Mouse (Mus musculus) CH12.LX (cell line): ENCODE results near the gene Syce1. TPM values are rescaled to one million over a fixed set of nuclear protein-coding genes. Genes with fewer than 3 reads are reported as not detected.
A peak's percentile ranks its signal among the peaks of the same experiment; 100 is the strongest.

Source experiments
- DNase-seq: peaks from one replicate; pipeline ENCODE4 v3.0.0-alpha.2; 2013; ENCODE audit errors: extremely low read depth
- H3K27ac ChIP-seq: 2 replicates; pipeline ENCODE4 v1.5.1; 2012; ENCODE audit warnings: low read depth, mild to moderate bottlenecking, control low read depth, moderate library complexity; ENCODE audit not compliant: insufficient read depth
- H3K27me3 ChIP-seq: replicated peaks from 2 replicates; pipeline ENCODE3; 2012; ENCODE audit warnings: inconsistent platforms
- H3K36me3 ChIP-seq, 2 experiments: replicated peaks in 1 of 2; 2 replicates each; pipeline versions ENCODE3 to v1.6.1; 2012; ENCODE audit warnings: inconsistent platforms in 1 of 2, low read length in 1 of 2, mild to moderate bottlenecking in 1 of 2, mixed read lengths in 1 of 2, moderate library complexity in 1 of 2; ENCODE audit not compliant: control insufficient read depth in 1 of 2, insufficient read depth in 1 of 2
- H3K4me1 ChIP-seq, 2 experiments: 2 replicates each; pipeline ENCODE4 v1.6.1; 2012; ENCODE audit warnings: inconsistent platforms in 1 of 2, moderate library complexity in 1 of 2; ENCODE audit not compliant: insufficient read depth in 2 of 2, control insufficient read depth in 1 of 2
- H3K4me2 ChIP-seq: 2 replicates; pipeline ENCODE4 v1.6.1; 2012; ENCODE audit warnings: low read depth, mild to moderate bottlenecking, control low read depth; ENCODE audit not compliant: poor library complexity, insufficient read depth, severe bottlenecking
- H3K4me3 ChIP-seq, 3 experiments: fragments of 150-350 bp in 1 of 3; sonication (generic) in 1 of 3; replicated peaks in 1 of 3; 2 replicates each; pipeline versions ENCODE3 to v1.5.1; 2011 to 2012; ENCODE audit warnings: low read depth in 2 of 3, low read length in 2 of 3, mild to moderate bottlenecking in 2 of 3, moderate library complexity in 2 of 3, control low read depth in 1 of 3, improper control_type of control experiment in 1 of 3, inconsistent platforms in 1 of 3, mixed read lengths in 1 of 3; ENCODE audit not compliant: poor library complexity in 1 of 3
- H3K79me2 ChIP-seq: replicated peaks from 2 replicates; pipeline ENCODE4 v1.6.1; 2012; ENCODE audit warnings: mild to moderate bottlenecking, moderate library complexity; ENCODE audit not compliant: control insufficient read depth, poor library complexity, insufficient read depth, severe bottlenecking; ENCODE audit errors: extremely low read depth
- H3K9ac ChIP-seq: 2 replicates; pipeline ENCODE4 v1.6.1; 2012; ENCODE audit warnings: low read depth, mild to moderate bottlenecking, control low read depth, moderate library complexity; ENCODE audit not compliant: insufficient read depth
- H3K9me3 ChIP-seq: replicated peaks from 2 replicates; pipeline ENCODE3; 2012; ENCODE audit warnings: low read length, inconsistent platforms, mixed read lengths
- CTCF ChIP-seq, 2 experiments: IDR thresholded peaks in 1 of 2; conservative IDR thresholded peaks in 1 of 2; 2 replicates each; pipeline ENCODE4 v1.5.1; 2011 to 2012; ENCODE audit warnings: low read depth in 2 of 2, low read length in 2 of 2, improper control_type of control experiment in 1 of 2, inconsistent platforms in 1 of 2, mild to moderate bottlenecking in 1 of 2, moderate library complexity in 1 of 2
- ELF1 ChIP-seq: IDR thresholded peaks from 2 replicates; pipeline ENCODE4 v1.6.1; 2014; ENCODE audit warnings: low read depth, mild to moderate bottlenecking, inconsistent platforms, low read length, improper control_type of control experiment
- GABPA ChIP-seq: IDR thresholded peaks from 2 replicates; pipeline ENCODE4 v1.6.1; 2012; ENCODE audit warnings: low read depth, low read length, improper control_type of control experiment, inconsistent platforms; ENCODE audit not compliant: insufficient replicate concordance
- MAX ChIP-seq: IDR thresholded peaks from 2 replicates; pipeline ENCODE4 v1.6.1; 2011; ENCODE audit warnings: low read length, improper control_type of control experiment
- NELFE ChIP-seq: IDR thresholded peaks from 2 replicates; pipeline ENCODE4 v1.6.1; 2011; ENCODE audit warnings: low read depth, low read length, improper control_type of control experiment
- POLR2A ChIP-seq: IDR thresholded peaks from 2 replicates; pipeline ENCODE4 v1.6.1; 2011; ENCODE audit warnings: low read depth, mild to moderate bottlenecking, improper control_type of control experiment, low read length
- RAD21 ChIP-seq: IDR thresholded peaks from 2 replicates; pipeline ENCODE4 v1.6.1; 2011; ENCODE audit warnings: low read depth, mild to moderate bottlenecking, low read length, improper control_type of control experiment, moderate library complexity
- dilution Hi-C: fragments of 300-500 bp; cut with MboI; formaldehyde crosslinking; loops from 2 replicates; pipeline ENCODE4 v1.14.3; 2020; ENCODE audit warnings: low sequenced_read_pairs; ENCODE audit not compliant: extremely low pct_unique_long_range_greater_than_20kb, extremely low pct_ligation_motif_present
- in situ Hi-C: fragments of 300-500 bp; cut with MboI; formaldehyde crosslinking; loops from 3 replicates; pipeline ENCODE4 v1.14.3; 2019; ENCODE audit warnings: low sequenced_read_pairs, low pct_ligation_motif_present, low pct_unique_long_range_greater_than_20kb, mixed read lengths
- polyA plus RNA-seq: library from polyadenylated mRNA; unstranded; fragments of >175 nt; gene quantifications from 2 replicates; pipeline ENCODE4 v1.2.1, GENCODE M21; 2012; ENCODE audit warnings: low read depth; ENCODE audit not compliant: insufficient read length
- total RNA-seq, 2 experiments: library from RNA; depleted of rRNA; stranded (reverse); fragments of 300-350 nt in 1 of 2; fragments of >200 nt in 1 of 2; gene quantifications; 2 replicates each; pipeline ENCODE4 v1.2.3; 2012 to 2014

The Syce1 gene
- total and polyA plus RNA-seq, 3 experiments: not detected

DNA sequence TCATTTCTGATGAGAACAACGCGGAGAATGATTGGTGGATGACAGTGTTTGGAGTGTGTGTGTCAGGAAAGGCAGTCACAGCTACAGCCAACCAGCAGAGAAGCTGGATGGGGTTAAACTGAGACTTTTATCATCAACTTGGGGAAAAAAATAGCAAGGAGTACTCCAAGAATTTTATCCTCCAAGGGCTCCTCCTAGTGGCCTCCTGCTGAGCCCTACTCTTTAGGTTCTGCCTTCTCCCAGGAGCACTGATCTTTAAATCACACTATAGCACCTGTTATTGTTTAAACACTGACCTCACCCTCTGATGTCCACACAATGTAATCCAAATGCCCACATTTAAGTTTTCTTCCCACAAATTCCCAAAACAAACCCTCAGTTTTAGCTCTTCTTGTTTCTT is 54.5 kb downstream of the Syce1 start:
- Histone ChIP-seq H3K79me2 (no peaks in the 10 kb centered on the region), H3K27me3 (peaks cover 54% of the 10 kb centered on the region), H3K4me3 (no peak overlapping the region)
- TF ChIP-seq CTCF (conservative IDR thresholded peaks at IDR 0.05 in 1 of 2, IDR thresholded peaks at IDR 0.05 in 1 of 2; ENCODE audit: low read depth in 2 of 2, low read length in 2 of 2) (peak in 1 of 2 experiments; percentile 37; a peak in 2 of 4 replicates), POLR2A (no peak), NELFE (no peak), RAD21 (no peak; the same call in none of the 2 replicates), ELF1 (no peak), GABPA (no peak), MAX (no peak)
- TF ChIP-seq, all 38 proteins: peak for 1
- DNase-seq: no peak
- no peaks in the 10 kb centered on the region for H3K4me1 ChIP-seq
- H3K4me2 ChIP-seq: no peak overlapping the region
- H3K9me3 ChIP-seq: no peaks in the 10 kb centered on the region
- no peak overlapping the region for H3K9ac ChIP-seq
- dilution Hi-C loops (no loop called here), in situ Hi-C loops (no loop called here)
- H3K36me3 ChIP-seq: no peaks in the 10 kb centered on the region
- no peak overlapping the region for H3K27ac ChIP-seq

Other genes starting within 250 kb of the Syce1 start
Only the 20 nearest of the 27 such genes appear.
- gene Olfr61, start 158.9 kb downstream of the Syce1 start, total RNA-seq (2012; rRNA removed): not detected in 2 replicates
- gene Olfr61, start 158.9 kb downstream of the Syce1 start, total RNA-seq (2014; rRNA removed): not detected in 2 replicates
- gene Olfr61, start 158.9 kb downstream of the Syce1 start, polyA plus RNA-seq: not detected in 2 replicates
- not detected in 2 replicates for gene Olfr53, start 141.4 kb downstream of the Syce1 start, total RNA-seq (2012; rRNA removed)
- gene Olfr53, start 141.4 kb downstream of the Syce1 start, total RNA-seq (2014; rRNA removed): not detected in 2 replicates
- gene Olfr53, start 141.4 kb downstream of the Syce1 start, polyA plus RNA-seq: not detected in 2 replicates
- gene Olfr539, start 127.9 kb downstream of the Syce1 start, total RNA-seq (2012; rRNA removed): not detected in 2 replicates
- gene Olfr539, start 127.9 kb downstream of the Syce1 start, total RNA-seq (2014; rRNA removed): not detected in 2 replicates
- not detected in 2 replicates for gene Olfr539, start 127.9 kb downstream of the Syce1 start, polyA plus RNA-seq
- not detected in 2 replicates for gene Olfr45, start 105.9 kb downstream of the Syce1 start, total RNA-seq (2012; rRNA removed)
- not detected in 2 replicates for gene Olfr45, start 105.9 kb downstream of the Syce1 start, total RNA-seq (2014; rRNA removed)
- gene Olfr45, start 105.9 kb downstream of the Syce1 start, polyA plus RNA-seq: not detected in 2 replicates
- not detected in 2 replicates for gene Olfr541, start 90.6 kb downstream of the Syce1 start, total RNA-seq (2012; rRNA removed)
- not detected in 2 replicates for gene Olfr541, start 90.6 kb downstream of the Syce1 start, total RNA-seq (2014; rRNA removed)
- not detected in 2 replicates for gene Olfr541, start 90.6 kb downstream of the Syce1 start, polyA plus RNA-seq
- gene Cyp2e1, start 24.1 kb downstream of the Syce1 start, total RNA-seq (2012; rRNA removed): not detected in 2 replicates
- not detected in 2 replicates for gene Cyp2e1, start 24.1 kb downstream of the Syce1 start, total RNA-seq (2014; rRNA removed)
- not detected in 2 replicates for gene Cyp2e1, start 24.1 kb downstream of the Syce1 start, polyA plus RNA-seq
- gene Zfp941, start 34.3 kb upstream of the Syce1 start, total RNA-seq (2012; rRNA removed): 0.29 and 0.34 TPM in 2 replicates
- not detected in 2 replicates for gene Zfp941, start 34.3 kb upstream of the Syce1 start, total RNA-seq (2014; rRNA removed)
- not detected in 2 replicates for gene Zfp941, start 34.3 kb upstream of the Syce1 start, polyA plus RNA-seq
- not detected in 2 replicates for gene Urah, start 47.2 kb upstream of the Syce1 start, total RNA-seq (2012; rRNA removed)
- not detected in 2 replicates for gene Urah, start 47.2 kb upstream of the Syce1 start, total RNA-seq (2014; rRNA removed)
- gene Urah, start 47.2 kb upstream of the Syce1 start, polyA plus RNA-seq: not detected in 2 replicates
- not detected in 2 replicates for gene Scgb1c1, start 57.7 kb upstream of the Syce1 start, total RNA-seq (2012; rRNA removed)
- not detected in 2 replicates for gene Scgb1c1, start 57.7 kb upstream of the Syce1 start, total RNA-seq (2014; rRNA removed)
- not detected in 2 replicates for gene Scgb1c1, start 57.7 kb upstream of the Syce1 start, polyA plus RNA-seq
- not detected in 2 replicates for gene Odf3, start 60.0 kb upstream of the Syce1 start, total RNA-seq (2012; rRNA removed)
- gene Odf3, start 60.0 kb upstream of the Syce1 start, total RNA-seq (2014; rRNA removed): not detected in 2 replicates
- not detected in 2 replicates for gene Odf3, start 60.0 kb upstream of the Syce1 start, polyA plus RNA-seq
- gene Gm45785, start 68.5 kb upstream of the Syce1 start, total RNA-seq (2012; rRNA removed): not detected in 2 replicates
- not detected in 2 replicates for gene Gm45785, start 68.5 kb upstream of the Syce1 start, total RNA-seq (2014; rRNA removed)
- not detected in 2 replicates for gene Gm45785, start 68.5 kb upstream of the Syce1 start, polyA plus RNA-seq
- gene Ric8a, start 69.1 kb upstream of the Syce1 start, total RNA-seq (2012; rRNA removed): 66.5 and 80.9 TPM in 2 replicates
- gene Ric8a, start 69.1 kb upstream of the Syce1 start, total RNA-seq (2014; rRNA removed): 53.2 and 54.2 TPM in 2 replicates
- gene Ric8a, start 69.1 kb upstream of the Syce1 start, polyA plus RNA-seq: 56.4 and 61.9 TPM in 2 replicates
- gene Bet1l, start 69.7 kb upstream of the Syce1 start, total RNA-seq (2012; rRNA removed): 13.8 and 16.7 TPM in 2 replicates
- 11.6 and 13.1 TPM in 2 replicates for gene Bet1l, start 69.7 kb upstream of the Syce1 start, total RNA-seq (2014; rRNA removed)
- 24.3 and 25.1 TPM in 2 replicates for gene Bet1l, start 69.7 kb upstream of the Syce1 start, polyA plus RNA-seq
- 165 and 189 TPM in 2 replicates for gene Psmd13, start 94.1 kb upstream of the Syce1 start, total RNA-seq (2012; rRNA removed)
- gene Psmd13, start 94.1 kb upstream of the Syce1 start, total RNA-seq (2014; rRNA removed): 166 and 168 TPM in 2 replicates
- gene Psmd13, start 94.1 kb upstream of the Syce1 start, polyA plus RNA-seq: 185 and 245 TPM in 2 replicates
- 17.8 and 23.7 TPM in 2 replicates for gene Sirt3, start 94.5 kb upstream of the Syce1 start, total RNA-seq (2012; rRNA removed)
- gene Sirt3, start 94.5 kb upstream of the Syce1 start, total RNA-seq (2014; rRNA removed): 14.9 and 16.6 TPM in 2 replicates
- gene Sirt3, start 94.5 kb upstream of the Syce1 start, polyA plus RNA-seq: 10.3 and 12.6 TPM in 2 replicates
- not detected in 2 replicates for gene Cox8b, start 112.6 kb upstream of the Syce1 start, total RNA-seq (2012; rRNA removed)
- gene Cox8b, start 112.6 kb upstream of the Syce1 start, total RNA-seq (2014; rRNA removed): not detected in 2 replicates
- not detected in 2 replicates for gene Cox8b, start 112.6 kb upstream of the Syce1 start, polyA plus RNA-seq
- 0.08 and 0.21 TPM in 2 replicates for gene Nlrp6, start 133.1 kb upstream of the Syce1 start, total RNA-seq (2012; rRNA removed)
- not detected in 2 replicates for gene Nlrp6, start 133.1 kb upstream of the Syce1 start, total RNA-seq (2014; rRNA removed)
- gene Nlrp6, start 133.1 kb upstream of the Syce1 start, polyA plus RNA-seq: 0.14 and 0.15 TPM in 2 replicates
- gene Pgghg, start 153.5 kb upstream of the Syce1 start, total RNA-seq (2012; rRNA removed): 3.3 and 3.7 TPM in 2 replicates
- 3.2 and 4.0 TPM in 2 replicates for gene Pgghg, start 153.5 kb upstream of the Syce1 start, total RNA-seq (2014; rRNA removed)
- gene Pgghg, start 153.5 kb upstream of the Syce1 start, polyA plus RNA-seq: 3.1 and 3.6 TPM in 2 replicates
- 0.68 and 0.76 TPM in 2 replicates for gene Ifitm5, start 162.4 kb upstream of the Syce1 start, total RNA-seq (2012; rRNA removed)
- not detected in 2 replicates for gene Ifitm5, start 162.4 kb upstream of the Syce1 start, total RNA-seq (2014; rRNA removed)
- 0.55 and 0.71 TPM in 2 replicates for gene Ifitm5, start 162.4 kb upstream of the Syce1 start, polyA plus RNA-seq
- not detected in 2 replicates for gene Gm45717, start 168.1 kb upstream of the Syce1 start, total RNA-seq (2012; rRNA removed)
- gene Gm45717, start 168.1 kb upstream of the Syce1 start, total RNA-seq (2014; rRNA removed): not detected in 2 replicates
- gene Gm45717, start 168.1 kb upstream of the Syce1 start, polyA plus RNA-seq: not detected in 2 replicates